Mouse (Mus musculus): Measurements from ENCODE around the gene Art5.
A peak's percentile ranks its signal among the peaks of the same experiment; 100 is the strongest.
"Not testable (repeated sequence)": the region's sequence is repeated elsewhere in the genome, so short reads cannot be mapped to it uniquely, and the experiment has no call there.

Art5 gene

DNA sequence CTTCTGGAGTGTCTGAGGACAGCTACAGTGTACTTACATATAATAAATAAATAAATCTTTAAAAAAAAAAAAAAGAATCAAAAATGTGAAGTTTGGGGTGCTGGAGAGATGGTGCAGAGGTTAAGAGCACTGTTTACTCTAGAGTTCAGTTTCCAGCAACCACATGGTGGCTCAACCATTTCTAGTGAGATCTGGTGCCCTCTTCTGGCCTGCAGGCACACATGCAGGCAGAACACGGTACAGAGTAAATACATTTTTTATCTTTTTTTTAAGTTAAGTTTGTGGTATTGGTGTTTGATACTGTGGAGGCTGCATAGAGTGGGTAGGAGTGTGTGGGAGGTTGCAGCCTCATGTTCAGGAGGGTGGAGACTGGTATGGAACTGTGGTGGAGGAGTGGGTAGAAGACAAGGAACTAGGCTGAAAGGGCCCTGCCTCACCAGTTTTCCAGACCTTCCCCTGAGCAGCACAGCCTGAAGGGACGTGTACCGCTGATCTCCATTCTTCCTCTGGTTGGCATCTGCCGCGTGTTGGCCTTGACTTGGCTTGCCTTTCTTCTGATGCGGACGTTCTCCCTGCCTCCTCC, 32.5 kb downstream of the Art5 start:
- TF ChIP-seq CTCF (conservative IDR thresholded peaks at IDR 0.05; ENCODE audit: low read length) (peak; percentile 59), POU5F1 (IDR thresholded peaks at IDR 0.05; ENCODE audit: borderline replicate concordance, low read length) (no peak), NANOG (IDR thresholded peaks at IDR 0.05; ENCODE audit: borderline replicate concordance, low read length) (no peak)
- no peak overlapping the region for H3K4me3 ChIP-seq (replicated peaks; ENCODE audit: low read length)
- no peaks in the 10 kb centered on the region; the same call in none of the 2 replicates for H3K4me1 ChIP-seq (replicated peaks; ENCODE audit: low read depth, low read length)
- H3K9me3 ChIP-seq (ENCODE audit: low read length) = no peaks in the 10 kb centered on the region
- no peaks in the 10 kb centered on the region for H3K27me3 ChIP-seq (ENCODE audit: insufficient read depth, low read length)
- peaks cover 92% of the 10 kb centered on the region for H3K36me3 ChIP-seq (ENCODE audit: insufficient read depth, low read length)

DNA sequence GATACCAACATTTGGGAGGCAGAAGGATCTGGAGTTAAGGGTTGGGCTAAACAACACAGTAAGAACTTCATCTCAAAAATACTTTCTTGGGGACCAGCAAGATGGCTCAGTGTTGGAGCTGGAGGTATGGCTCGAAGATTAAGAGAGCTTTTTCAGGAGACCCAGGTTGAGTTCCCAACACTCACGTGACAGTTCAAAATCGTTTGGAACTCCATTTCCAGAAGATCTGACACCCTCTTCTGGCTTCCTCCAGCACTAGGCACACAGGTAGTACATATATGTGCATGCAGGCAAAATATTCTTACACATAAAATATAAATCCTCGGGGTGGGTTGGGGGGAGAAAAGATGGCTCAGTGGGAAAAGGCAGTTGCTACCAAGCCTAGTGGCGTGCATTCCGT, 42.9 kb downstream of the Art5 start:
- Histone ChIP-seq H3K4me3 (replicated peaks; ENCODE audit: low read length) (peak overlapping the region; percentile 87), H3K9me3 (ENCODE audit: low read length) (no peaks in the 10 kb centered on the region), H3K27me3 (ENCODE audit: insufficient read depth, low read length) (no peaks in the 10 kb centered on the region), H3K4me1 (replicated peaks; ENCODE audit: low read depth, low read length) (peaks cover 38% of the 10 kb centered on the region), H3K36me3 (ENCODE audit: insufficient read depth, low read length) (peaks cover 37% of the 10 kb centered on the region)
- TF ChIP-seq POU5F1 (IDR thresholded peaks at IDR 0.05; ENCODE audit: borderline replicate concordance, low read length) (no peak), CTCF (conservative IDR thresholded peaks at IDR 0.05; ENCODE audit: low read length) (no peak), NANOG (IDR thresholded peaks at IDR 0.05; ENCODE audit: borderline replicate concordance, low read length) (no peak)

GRCm38 (mm10) chr7:102065046-102065891, 44.0 kb downstream of the Art5 start, which contains the start of the genes Rnf121, Xndc1 and Xntrpc:
TSS of gene Rnf121 (minus strand) at chr7:102065469.
TSS of gene Xndc1 (plus strand) at chr7:102065511.
TSS of gene Xntrpc (plus strand) at chr7:102065713.
- TF ChIP-seq POU5F1 (IDR thresholded peaks at IDR 0.05; ENCODE audit: borderline replicate concordance, low read length) (no peak), NANOG (IDR thresholded peaks at IDR 0.05; ENCODE audit: borderline replicate concordance, low read length) (no peak), CTCF (conservative IDR thresholded peaks at IDR 0.05; ENCODE audit: low read length) (no peak)
- H3K36me3 ChIP-seq (ENCODE audit: insufficient read depth, low read length) = peaks cover 29% of the 10 kb centered on the region
- H3K4me3 ChIP-seq (replicated peaks; ENCODE audit: low read length) = peak within 1 kb of the TSS; percentile 87
- peaks cover 38% of the 10 kb centered on the region for H3K4me1 ChIP-seq (replicated peaks; ENCODE audit: low read depth, low read length)
- H3K27me3 ChIP-seq (ENCODE audit: insufficient read depth, low read length) = no peaks in the 10 kb centered on the region
- no peaks in the 10 kb centered on the region for H3K9me3 ChIP-seq (ENCODE audit: low read length)

DNA sequence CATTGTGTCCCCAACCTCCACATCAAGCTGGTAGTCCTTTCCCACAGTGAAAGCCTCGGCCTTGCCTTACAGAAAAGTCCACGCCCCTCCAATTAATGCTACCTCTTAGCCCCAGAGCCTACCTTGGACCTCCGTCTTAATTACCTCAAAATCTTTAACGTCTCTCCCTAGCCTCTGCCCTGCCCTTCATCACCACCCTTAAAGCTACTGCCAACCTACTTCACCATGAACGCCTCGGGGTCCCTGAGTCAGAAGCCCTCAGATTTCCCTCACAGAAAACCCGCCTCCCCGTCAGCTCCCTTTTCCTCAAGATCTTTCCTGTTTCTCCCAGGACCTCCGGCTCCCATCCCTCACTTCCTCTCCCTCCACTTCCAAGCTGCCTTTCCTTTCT, 44.6 kb downstream of the Art5 start:
- TF ChIP-seq POU5F1 (IDR thresholded peaks at IDR 0.05; ENCODE audit: borderline replicate concordance, low read length) (no peak), CTCF (conservative IDR thresholded peaks at IDR 0.05; ENCODE audit: low read length) (no peak), NANOG (IDR thresholded peaks at IDR 0.05; ENCODE audit: borderline replicate concordance, low read length) (no peak)
- Histone ChIP-seq H3K27me3 (ENCODE audit: insufficient read depth, low read length) (no peaks in the 10 kb centered on the region), H3K9me3 (ENCODE audit: low read length) (no peaks in the 10 kb centered on the region), H3K36me3 (ENCODE audit: insufficient read depth, low read length) (peaks cover 28% of the 10 kb centered on the region), H3K4me3 (replicated peaks; ENCODE audit: low read length) (peak overlapping the region; percentile 87), H3K4me1 (replicated peaks; ENCODE audit: low read depth, low read length) (peaks cover 38% of the 10 kb centered on the region)

DNA sequence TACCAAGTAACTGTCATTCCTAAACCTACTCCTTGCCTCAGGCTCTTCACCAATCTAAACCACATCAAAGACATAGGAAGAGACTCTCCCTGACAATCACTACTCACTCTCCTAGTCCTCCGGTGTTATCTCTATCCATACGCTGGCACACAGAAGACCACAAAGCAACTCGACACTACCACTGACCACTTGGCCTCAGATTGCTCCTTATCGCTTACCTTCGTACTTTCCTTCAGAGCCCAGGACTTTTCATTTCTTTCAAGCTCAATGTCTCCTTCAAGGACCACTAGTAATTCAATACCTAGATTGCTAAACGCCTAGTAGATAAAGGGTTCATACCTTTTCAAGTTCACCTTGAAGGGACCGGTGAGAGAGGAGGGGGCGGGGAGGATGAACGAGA, 45.4 kb downstream of the Art5 start:
- peaks cover 38% of the 10 kb centered on the region for H3K4me1 ChIP-seq (replicated peaks; ENCODE audit: low read depth, low read length)
- H3K9me3 ChIP-seq (ENCODE audit: low read length) = no peaks in the 10 kb centered on the region
- peaks cover 30% of the 10 kb centered on the region for H3K36me3 ChIP-seq (ENCODE audit: insufficient read depth, low read length)
- no peaks in the 10 kb centered on the region for H3K27me3 ChIP-seq (ENCODE audit: insufficient read depth, low read length)
- no peak for TF ChIP-seq POU5F1 (IDR thresholded peaks at IDR 0.05; ENCODE audit: borderline replicate concordance, low read length)
- no peak for TF ChIP-seq CTCF (conservative IDR thresholded peaks at IDR 0.05; ENCODE audit: low read length)
- TF ChIP-seq NANOG (IDR thresholded peaks at IDR 0.05; ENCODE audit: borderline replicate concordance, low read length) = no peak
- H3K4me3 ChIP-seq (replicated peaks; ENCODE audit: low read length) = peak overlapping the region; percentile 87

DNA sequence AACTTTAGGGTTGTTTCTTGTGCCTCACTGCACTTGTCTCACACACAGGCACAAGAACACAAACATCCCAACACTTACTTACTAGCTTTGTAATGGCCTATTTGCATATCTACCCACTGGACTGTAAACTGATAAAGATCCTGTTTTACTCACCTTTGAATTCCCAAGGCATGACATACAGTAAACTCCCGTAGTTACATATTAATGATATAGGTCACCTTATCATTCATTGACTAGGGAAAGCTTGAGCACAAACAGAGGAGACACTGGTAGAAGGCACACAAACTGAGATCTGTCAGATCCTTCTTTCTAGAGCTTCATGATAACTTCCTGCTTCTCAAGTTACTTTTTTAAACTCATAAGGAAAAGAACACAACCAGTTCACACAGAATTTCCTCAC, 47.1 kb downstream of the Art5 start:
- no peak for TF ChIP-seq POU5F1 (IDR thresholded peaks at IDR 0.05; ENCODE audit: borderline replicate concordance, low read length)
- no peak for TF ChIP-seq NANOG (IDR thresholded peaks at IDR 0.05; ENCODE audit: borderline replicate concordance, low read length)
- no peak for TF ChIP-seq CTCF (conservative IDR thresholded peaks at IDR 0.05; ENCODE audit: low read length)
- peaks cover 36% of the 10 kb centered on the region for H3K4me1 ChIP-seq (replicated peaks; ENCODE audit: low read depth, low read length)

GRCm38 (mm10) chr7:102061353-102061752, 47.9 kb downstream of the Art5 start:
- Histone ChIP-seq H3K4me3 (replicated peaks; ENCODE audit: low read length) (no peak overlapping the region), H3K4me1 (replicated peaks; ENCODE audit: low read depth, low read length) (peaks cover 30% of the 10 kb centered on the region), H3K9me3 (ENCODE audit: low read length) (no peaks in the 10 kb centered on the region), H3K36me3 (ENCODE audit: insufficient read depth, low read length) (peaks cover 40% of the 10 kb centered on the region), H3K27me3 (ENCODE audit: insufficient read depth, low read length) (no peaks in the 10 kb centered on the region)
- TF ChIP-seq POU5F1 (IDR thresholded peaks at IDR 0.05; ENCODE audit: borderline replicate concordance, low read length) = no peak
- TF ChIP-seq CTCF (conservative IDR thresholded peaks at IDR 0.05; ENCODE audit: low read length) = no peak
- no peak for TF ChIP-seq NANOG (IDR thresholded peaks at IDR 0.05; ENCODE audit: borderline replicate concordance, low read length)

More for the DNA sequence above, 47.1 kb downstream of the Art5 start:
- H3K27me3 ChIP-seq (ENCODE audit: insufficient read depth, low read length) = no peaks in the 10 kb centered on the region
- H3K36me3 ChIP-seq (ENCODE audit: insufficient read depth, low read length) = peaks cover 33% of the 10 kb centered on the region
- H3K4me3 ChIP-seq (replicated peaks; ENCODE audit: low read length) = no peak overlapping the region
- no peaks in the 10 kb centered on the region for H3K9me3 ChIP-seq (ENCODE audit: low read length)

- H3K9me3 ChIP-seq (ENCODE audit: low read length); H3K4me3 ChIP-seq (replicated peaks; ENCODE audit: low read length); H3K27me3 ChIP-seq (ENCODE audit: insufficient read depth, low read length); H3K4me1 ChIP-seq (replicated peaks; ENCODE audit: low read depth, low read length): not testable (repeated sequence)
- TF ChIP-seq CTCF (conservative IDR thresholded peaks at IDR 0.05; ENCODE audit: low read length) = peak; percentile 23; the same call in 1 of the 2 replicates
- peaks cover 31% of the 10 kb centered on the region for H3K36me3 ChIP-seq (ENCODE audit: insufficient read depth, low read length)
Measured at GRCm38 (mm10) chr7:102048524-102048923, 60.8 kb downstream of the Art5 start.

Measured in E14TG2a.4 (cell line).